Mouse (Mus musculus) bone marrow, adult 2 months (tissue): ENCODE data around the gene Wbp11. TPM values are rescaled to one million over a fixed set of nuclear protein-coding genes. Genes with fewer than 3 reads are reported as not detected.

ENCODE experiments used
- H3K27ac ChIP-seq: fragments of 200-500 bp; 2 replicates; pipeline ENCODE4 v1.5.1; 2012; ENCODE audit warnings: low read depth, mild to moderate bottlenecking, control low read depth, inconsistent platforms, low read length; ENCODE audit not compliant: control insufficient read depth, poor library complexity, insufficient read depth
- H3K4me1 ChIP-seq: fragments of 200-500 bp; 2 replicates; pipeline ENCODE4 v1.6.1; 2011; ENCODE audit warnings: low read length; ENCODE audit not compliant: control insufficient read depth, insufficient read depth
- H3K4me3 ChIP-seq: fragments of 200-500 bp; replicated peaks from 2 replicates; pipeline ENCODE3; 2011; ENCODE audit warnings: mild to moderate bottlenecking, low read depth, low read length, control low read depth; ENCODE audit not compliant: control insufficient read depth
- CTCF ChIP-seq: fragments of 200-500 bp; IDR thresholded peaks from 2 replicates; pipeline ENCODE4 v1.5.1; 2011; ENCODE audit warnings: low read length, control low read depth; ENCODE audit not compliant: control insufficient read depth, insufficient read depth
- POLR2A ChIP-seq: fragments of 200-500 bp; IDR thresholded peaks from 2 replicates; pipeline ENCODE4 v1.6.1; 2011; ENCODE audit warnings: low read depth, mild to moderate bottlenecking, control low read depth, low read length, borderline replicate concordance; ENCODE audit not compliant: control insufficient read depth
- WGBS: fragments of 180-500 bp; shearing (Covaris S2); methylation state at CpG from one replicate; pipeline ENCODE4 v1.1.7; 2018; 5-methylcytosine and 5-hydroxymethylcytosine counted together
- polyA plus RNA-seq: library from polyadenylated mRNA; stranded (reverse); fragments of >200 nt; gene quantifications from 2 replicates; pipeline ENCODE4 v1.2.4, GENCODE M21; 2011; ENCODE audit warnings: low replicate concordance; ENCODE audit not compliant: missing spikeins, insufficient read depth, insufficient read length

Wbp11 gene
- polyA plus RNA-seq, 1 experiment: 48.2 TPM

DNA sequence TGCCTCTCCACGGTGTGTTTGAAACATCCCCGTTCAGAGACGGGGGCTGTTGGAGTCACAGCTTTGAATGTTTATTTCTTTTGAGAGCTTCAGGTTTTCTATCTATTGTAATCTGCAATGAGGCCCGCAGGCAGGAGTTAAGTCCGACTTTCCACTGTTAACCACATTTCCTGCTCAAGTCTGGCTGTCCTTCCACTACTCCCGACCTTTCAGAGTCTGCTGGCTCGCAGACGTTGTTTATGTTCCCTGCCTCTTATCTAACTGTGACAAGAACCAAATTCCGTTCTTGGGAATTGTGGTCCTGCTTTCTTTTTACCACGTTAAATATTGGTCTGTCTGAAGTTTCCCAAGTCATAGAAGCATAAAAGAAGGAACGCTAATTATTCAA lies 29.8 kb upstream of the Wbp11 start:
- peaks cover 2% of the 10 kb centered on the region for H3K4me1 ChIP-seq
- H3K4me3 ChIP-seq: no peak overlapping the region

GRCm38 (mm10) chr6:136857186-136857872 lies 29.3 kb upstream of the Wbp11 start, which contains the start of gene Art4:
TSS of gene Art4 (minus strand) at chr6:136857733.
- peak within 1 kb of the TSS; percentile 84 for H3K4me3 ChIP-seq
- TF ChIP-seq CTCF: no peak
- TF ChIP-seq POLR2A: peak; percentile 31; the same call in 1 of the 2 replicates
- H3K27ac ChIP-seq: peak within 1 kb of the TSS; percentile 85
- H3K4me1 ChIP-seq: peaks cover 2% of the 10 kb centered on the region
- WGBS: 2% methylated on average over 18 of the region's 18 CpGs

More for the DNA sequence above, 29.8 kb upstream of the Wbp11 start:
- peak overlapping the region; percentile 72 for H3K27ac ChIP-seq
- 12% methylated on average over 11 of the region's 11 CpGs for WGBS
- TF ChIP-seq POLR2A (no peak), CTCF (no peak)

DNA sequence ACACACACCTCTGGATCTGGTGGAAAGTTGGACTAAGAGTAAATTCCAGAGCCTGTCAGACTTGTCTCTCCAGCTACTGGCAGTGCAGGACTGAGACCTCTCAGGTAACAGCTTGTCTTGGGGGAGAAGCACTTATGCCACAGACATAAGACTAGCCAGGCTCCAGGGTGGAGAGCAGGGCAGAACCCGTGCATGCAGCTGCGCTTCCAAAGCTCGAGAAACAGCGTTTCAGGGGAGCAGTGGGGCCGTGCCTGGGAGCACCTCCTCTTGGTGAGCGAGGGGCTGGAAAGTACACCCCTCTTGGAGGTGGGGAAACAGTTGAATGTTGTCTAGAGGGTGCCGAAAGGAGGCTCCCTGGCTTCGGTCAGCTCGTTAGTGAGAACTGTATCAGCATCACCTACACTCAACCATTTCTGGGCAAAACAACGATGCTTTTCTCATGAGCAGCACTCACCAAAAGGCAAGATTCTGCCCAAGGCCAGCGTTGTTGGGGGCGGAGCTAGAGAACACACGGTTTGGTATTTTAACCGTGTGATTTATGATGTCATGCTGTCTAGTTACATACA lies 28.1 kb upstream of the Wbp11 start:
- H3K4me1 ChIP-seq: peaks cover 5% of the 10 kb centered on the region
- peak overlapping the region; percentile 63 for H3K4me3 ChIP-seq
- no peak; the same call in 1 of the 2 replicates for TF ChIP-seq POLR2A
- no peak for TF ChIP-seq CTCF
- 15% methylated on average over 14 of the region's 14 CpGs for WGBS
- H3K27ac ChIP-seq: peak overlapping the region; percentile 53

DNA sequence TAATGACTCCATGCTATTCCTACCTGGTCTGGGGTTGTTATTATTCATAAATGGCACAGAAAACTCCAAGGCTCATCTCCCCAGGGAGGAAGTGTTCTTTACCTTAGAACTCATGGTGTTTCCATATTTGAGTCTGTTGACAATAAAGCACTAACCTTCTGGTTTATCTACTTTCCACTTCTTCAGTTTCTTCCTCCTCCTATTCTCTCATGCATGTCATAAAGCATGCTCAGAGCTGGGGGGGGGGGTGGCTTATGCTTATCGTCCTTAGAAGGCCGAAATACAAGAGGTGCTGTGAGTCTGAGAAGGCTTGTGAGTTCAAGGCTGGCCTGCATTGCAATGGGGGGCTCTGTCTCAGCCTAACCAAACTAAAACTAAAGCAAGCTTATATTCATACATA lies 27.1 kb upstream of the Wbp11 start:
- Histone ChIP-seq H3K4me3 (peak overlapping the region; percentile 39), H3K27ac (no peak overlapping the region), H3K4me1 (peaks cover 7% of the 10 kb centered on the region)
- WGBS: 46% methylated on average over 2 of the region's 2 CpGs
- TF ChIP-seq CTCF (no peak), POLR2A (no peak)

DNA sequence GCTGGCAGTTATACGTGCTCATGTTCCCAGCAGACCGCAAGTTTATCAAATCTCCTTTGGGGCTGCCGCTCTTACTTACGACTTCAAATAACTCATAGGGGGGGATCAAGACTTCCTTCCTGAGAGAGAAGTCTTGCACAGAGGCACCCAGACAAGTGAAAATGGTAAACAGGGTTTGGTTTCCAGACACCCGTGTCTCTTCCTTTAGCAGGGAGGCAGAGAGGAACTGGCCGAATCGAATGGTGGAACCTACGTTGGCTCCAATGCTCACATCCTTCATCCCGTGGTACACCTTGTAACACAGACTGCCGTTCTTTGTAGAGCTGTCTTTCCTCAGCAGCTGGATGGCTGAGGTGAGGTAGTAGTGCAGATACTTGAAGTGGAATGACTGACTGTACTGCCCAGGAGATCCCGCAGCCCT lies 26.3 kb upstream of the Wbp11 start:
- TF ChIP-seq CTCF (no peak), POLR2A (no peak)
- 10% methylated on average over 11 of the region's 11 CpGs for WGBS
- Histone ChIP-seq H3K4me1 (peaks cover 7% of the 10 kb centered on the region), H3K27ac (peak overlapping the region; percentile 67), H3K4me3 (peak overlapping the region; percentile 68)

- WGBS: 34% methylated on average over 3 of the region's 3 CpGs
- Histone ChIP-seq H3K27ac (peak overlapping the region; percentile 13; the same call in 1 of the 2 replicates), H3K4me3 (no peak overlapping the region), H3K4me1 (peaks cover 7% of the 10 kb centered on the region)
- TF ChIP-seq POLR2A (no peak), CTCF (no peak)
Observed at GRCm38 (mm10) chr6:136852762-136853161, 24.7 kb upstream of the Wbp11 start.

- TF ChIP-seq CTCF (no peak), POLR2A (no peak)
- no peak overlapping the region for H3K4me3 ChIP-seq
- peaks cover 7% of the 10 kb centered on the region for H3K4me1 ChIP-seq
- 59% methylated on average over 4 of the region's 4 CpGs for WGBS
- H3K27ac ChIP-seq: peak overlapping the region; percentile 13; the same call in 1 of the 2 replicates
Observed at GRCm38 (mm10) chr6:136852348-136852747, 24.3 kb upstream of the Wbp11 start.

DNA sequence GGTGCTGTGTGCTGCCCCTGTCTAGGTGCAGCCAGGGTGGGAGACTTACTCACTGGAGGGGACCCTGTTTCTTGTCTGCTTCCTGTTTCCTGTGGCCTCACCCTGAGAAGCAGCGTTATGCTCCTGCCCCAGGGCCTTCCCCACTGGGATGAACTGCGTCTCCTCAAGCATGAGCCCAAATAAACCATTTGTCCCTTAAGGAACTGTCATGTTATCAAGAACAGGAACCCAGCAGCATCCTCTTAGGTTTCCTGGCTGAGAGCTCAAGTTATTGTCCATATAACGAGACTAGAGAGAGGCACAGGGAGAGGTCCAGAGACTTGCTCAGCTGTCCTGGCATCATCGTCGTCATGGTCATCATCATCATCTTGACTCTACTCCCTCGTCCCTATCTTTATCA lies 22.2 kb upstream of the Wbp11 start:
- peaks cover 7% of the 10 kb centered on the region for H3K4me1 ChIP-seq
- H3K4me3 ChIP-seq: no peak overlapping the region
- no peak overlapping the region for H3K27ac ChIP-seq
- TF ChIP-seq CTCF (no peak), POLR2A (no peak)
- 56% methylated on average over 6 of the region's 6 CpGs for WGBS

DNA sequence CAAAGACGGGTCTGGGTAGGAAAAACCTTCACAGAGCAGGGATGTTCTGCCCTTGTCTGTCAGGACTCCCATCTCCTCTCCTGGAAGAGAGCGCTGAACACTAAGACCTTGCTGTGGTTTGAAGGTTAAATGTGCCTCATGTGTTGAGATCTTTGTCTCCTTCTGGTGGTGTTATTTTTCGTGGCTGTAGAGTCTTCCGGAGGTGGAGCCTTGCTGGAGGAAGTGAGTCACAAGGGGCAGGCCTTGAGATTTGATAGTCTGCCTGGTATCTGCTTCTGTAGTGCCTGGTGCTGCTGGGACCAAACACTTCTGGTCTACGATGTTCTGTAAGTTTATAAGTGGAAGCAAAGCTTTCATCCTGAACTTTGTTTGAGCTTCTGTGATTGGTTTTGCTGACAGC lies 20.9 kb upstream of the Wbp11 start:
- Histone ChIP-seq H3K4me1 (peaks cover 4% of the 10 kb centered on the region), H3K4me3 (no peak overlapping the region), H3K27ac (peak overlapping the region; percentile 13; the same call in 1 of the 2 replicates)
- WGBS: 76% methylated on average over 5 of the region's 5 CpGs
- TF ChIP-seq CTCF: no peak
- no peak for TF ChIP-seq POLR2A
